Mouse (Mus musculus): ENCODE measurements at regions not wholly inside any gene's neighbourhood (a gene's known extent, or its start where the extent isn't known, plus 50 kb on each side); places are given as distances from the start of the nearest gene placed in this dataset.

- no peak overlapping the region for H3K27ac ChIP-seq (ENCODE audit: insufficient read depth, low read length)
- H3K4me3 ChIP-seq (replicated peaks; ENCODE audit: insufficient read depth, low read depth, low read length): no peak overlapping the region
- WGBS: 16% methylated on average over 9 of the region's 9 CpGs
- DNase-seq: peak; percentile 44 to 75
- H3K27me3 ChIP-seq (ENCODE audit: control insufficient read depth, insufficient read depth, low read length): no peaks in the 10 kb centered on the region
- TF ChIP-seq POLR2A (IDR thresholded peaks at IDR 0.05; ENCODE audit: borderline replicate concordance, insufficient read depth, low read length) (no peak), CTCF (IDR thresholded peaks at IDR 0.05; ENCODE audit: borderline replicate concordance, insufficient read depth, low read depth, low read length) (no peak)
- no peaks in the 10 kb centered on the region for H3K4me1 ChIP-seq (ENCODE audit: control insufficient read depth, insufficient read depth, low read length)
These were observed 2081.6 kb downstream of the 4930444P10Rik start for GRCm38 (mm10) chr1:14011484-14011883.

GRCm38 (mm10) chr1:14010789-14011188 is 2082.3 kb downstream of the 4930444P10Rik start:
- Histone ChIP-seq H3K4me3 (replicated peaks; ENCODE audit: insufficient read depth, low read depth, low read length) (no peak overlapping the region), H3K27ac (ENCODE audit: insufficient read depth, low read length) (no peak overlapping the region), H3K27me3 (ENCODE audit: control insufficient read depth, insufficient read depth, low read length) (no peaks in the 10 kb centered on the region), H3K4me1 (ENCODE audit: control insufficient read depth, insufficient read depth, low read length) (no peaks in the 10 kb centered on the region)
- TF ChIP-seq CTCF (IDR thresholded peaks at IDR 0.05; ENCODE audit: borderline replicate concordance, insufficient read depth, low read depth, low read length) (no peak), POLR2A (IDR thresholded peaks at IDR 0.05; ENCODE audit: borderline replicate concordance, insufficient read depth, low read length) (no peak)
- no peak for DNase-seq
- 86% methylated on average over 3 of the region's 3 CpGs for WGBS

DNA sequence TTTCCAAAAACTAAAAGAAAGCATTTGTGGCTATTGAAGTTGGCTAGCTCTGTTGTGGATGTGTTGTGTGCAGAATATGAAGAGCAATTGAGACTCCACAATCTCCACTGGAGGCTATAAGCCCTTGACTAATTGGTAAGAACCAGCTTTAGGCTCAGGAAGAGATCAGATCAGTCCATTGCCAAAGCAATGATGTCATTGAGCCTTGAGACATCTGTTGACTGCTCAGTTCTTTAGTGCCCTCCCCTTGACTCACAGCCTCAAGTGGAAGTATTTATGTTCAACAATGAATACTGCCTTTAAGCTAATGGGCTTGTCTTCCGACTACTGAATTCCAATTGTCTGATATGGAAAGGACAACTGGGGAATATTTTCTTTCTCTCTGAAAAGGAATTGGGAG is 2090.6 kb downstream of the 4930444P10Rik start:
- Histone ChIP-seq H3K4me3 (replicated peaks; ENCODE audit: insufficient read depth, low read depth, low read length) (no peak overlapping the region), H3K4me1 (ENCODE audit: control insufficient read depth, insufficient read depth, low read length) (peaks cover 2% of the 10 kb centered on the region), H3K27ac (ENCODE audit: insufficient read depth, low read length) (no peak overlapping the region), H3K27me3 (ENCODE audit: control insufficient read depth, insufficient read depth, low read length) (no peaks in the 10 kb centered on the region)
- WGBS: 96% methylated on average over 1 of the region's 1 CpGs
- no peak for TF ChIP-seq CTCF (IDR thresholded peaks at IDR 0.05; ENCODE audit: borderline replicate concordance, insufficient read depth, low read depth, low read length)
- TF ChIP-seq POLR2A (IDR thresholded peaks at IDR 0.05; ENCODE audit: borderline replicate concordance, insufficient read depth, low read length): no peak
- peak in 1 of 2 experiments; percentile 17 for DNase-seq

GRCm38 (mm10) chr1:14001431-14001830 is 2091.7 kb downstream of the 4930444P10Rik start:
- TF ChIP-seq POLR2A (IDR thresholded peaks at IDR 0.05; ENCODE audit: borderline replicate concordance, insufficient read depth, low read length): no peak
- no peak for TF ChIP-seq CTCF (IDR thresholded peaks at IDR 0.05; ENCODE audit: borderline replicate concordance, insufficient read depth, low read depth, low read length)
- Histone ChIP-seq H3K4me3 (replicated peaks; ENCODE audit: insufficient read depth, low read depth, low read length) (no peak overlapping the region), H3K27ac (ENCODE audit: insufficient read depth, low read length) (no peak overlapping the region), H3K27me3 (ENCODE audit: control insufficient read depth, insufficient read depth, low read length) (no peaks in the 10 kb centered on the region), H3K4me1 (ENCODE audit: control insufficient read depth, insufficient read depth, low read length) (peaks cover 2% of the 10 kb centered on the region)
- DNase-seq: peak; percentile 44 to 78
- 6% methylated on average over 3 of the region's 3 CpGs for WGBS

DNA sequence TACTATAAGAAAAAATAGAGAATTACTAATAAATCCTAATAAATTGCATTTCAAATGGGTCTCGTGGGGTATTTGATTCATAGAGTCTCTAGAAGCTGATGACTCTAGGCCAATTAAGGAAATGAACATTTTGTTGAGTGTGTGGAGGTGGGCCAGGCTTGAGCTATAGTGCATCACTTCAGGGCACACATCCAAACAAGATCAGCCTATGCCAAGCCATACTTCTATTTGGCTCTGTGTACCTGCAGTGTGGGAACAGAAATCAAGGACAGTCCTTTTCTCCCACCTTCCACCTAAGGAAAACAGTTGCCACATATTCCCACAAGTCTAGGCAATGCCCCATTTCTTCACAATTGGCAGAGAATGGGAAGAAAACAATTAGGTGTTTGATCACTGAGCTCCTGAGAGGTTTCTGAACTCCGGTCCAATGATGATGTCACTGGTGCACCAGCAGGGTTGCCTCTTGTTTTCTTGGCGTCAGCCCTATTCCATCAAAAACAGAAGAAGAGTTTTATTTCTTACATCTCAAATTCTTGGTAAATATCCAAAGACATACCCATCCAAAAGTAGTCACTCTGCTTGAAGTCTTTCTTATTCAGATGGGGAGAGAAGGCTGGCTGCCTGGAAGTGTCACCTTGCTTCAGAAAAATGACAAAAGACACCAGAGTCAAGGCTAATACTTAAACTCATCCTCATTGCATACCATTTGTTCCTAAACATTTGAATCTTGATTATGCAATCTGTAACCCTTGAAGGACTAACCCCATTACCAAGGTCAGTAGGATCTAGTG is 2092.3 kb downstream of the 4930444P10Rik start:
- no peaks in the 10 kb centered on the region for H3K27me3 ChIP-seq (ENCODE audit: control insufficient read depth, insufficient read depth, low read length)
- TF ChIP-seq POLR2A (IDR thresholded peaks at IDR 0.05; ENCODE audit: borderline replicate concordance, insufficient read depth, low read length): no peak
- TF ChIP-seq CTCF (IDR thresholded peaks at IDR 0.05; ENCODE audit: borderline replicate concordance, insufficient read depth, low read depth, low read length): no peak
- no peak overlapping the region for H3K27ac ChIP-seq (ENCODE audit: insufficient read depth, low read length)
- no peak overlapping the region for H3K4me3 ChIP-seq (replicated peaks; ENCODE audit: insufficient read depth, low read depth, low read length)
- peaks cover 2% of the 10 kb centered on the region for H3K4me1 ChIP-seq (ENCODE audit: control insufficient read depth, insufficient read depth, low read length)
- DNase-seq: peak; percentile 47 to 76
- 14% methylated on average over 3 of the region's 3 CpGs for WGBS

DNA sequence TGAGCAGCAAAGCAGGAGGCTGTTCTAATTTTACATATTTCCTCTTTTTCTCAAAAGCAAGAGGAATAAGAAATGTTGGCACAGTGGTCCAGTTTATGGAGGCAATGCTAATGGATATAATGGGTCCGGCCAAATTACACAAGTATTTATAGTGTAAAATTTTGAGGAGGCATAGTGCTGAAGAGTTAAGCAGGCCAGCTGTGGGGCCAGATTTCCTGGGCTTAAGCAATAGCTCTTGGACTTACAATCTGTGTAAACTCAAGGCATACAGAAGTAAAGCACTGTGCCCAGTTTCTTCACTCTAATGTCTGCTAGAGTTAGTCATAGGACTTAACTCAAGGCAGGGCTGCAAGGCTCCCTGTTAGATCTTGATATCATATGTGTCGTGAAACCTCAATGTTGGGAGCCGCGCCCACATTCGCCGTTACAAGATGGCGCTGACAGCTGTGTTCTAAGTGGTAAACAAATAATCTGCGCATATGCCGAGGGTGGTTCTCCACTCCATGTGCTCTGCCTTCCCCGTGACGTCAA is 2094.9 kb downstream of the 4930444P10Rik start:
- no peak overlapping the region for H3K27ac ChIP-seq (ENCODE audit: insufficient read depth, low read length)
- DNase-seq: no peak
- H3K4me1 ChIP-seq (ENCODE audit: control insufficient read depth, insufficient read depth, low read length): peaks cover 2% of the 10 kb centered on the region
- H3K27me3 ChIP-seq (ENCODE audit: control insufficient read depth, insufficient read depth, low read length): no peaks in the 10 kb centered on the region
- H3K4me3 ChIP-seq (replicated peaks; ENCODE audit: insufficient read depth, low read depth, low read length): no peak overlapping the region
- 97% methylated on average over 9 of the region's 11 CpGs for WGBS
- TF ChIP-seq CTCF (IDR thresholded peaks at IDR 0.05; ENCODE audit: borderline replicate concordance, insufficient read depth, low read depth, low read length) (no peak), POLR2A (IDR thresholded peaks at IDR 0.05; ENCODE audit: borderline replicate concordance, insufficient read depth, low read length) (no peak)

DNA sequence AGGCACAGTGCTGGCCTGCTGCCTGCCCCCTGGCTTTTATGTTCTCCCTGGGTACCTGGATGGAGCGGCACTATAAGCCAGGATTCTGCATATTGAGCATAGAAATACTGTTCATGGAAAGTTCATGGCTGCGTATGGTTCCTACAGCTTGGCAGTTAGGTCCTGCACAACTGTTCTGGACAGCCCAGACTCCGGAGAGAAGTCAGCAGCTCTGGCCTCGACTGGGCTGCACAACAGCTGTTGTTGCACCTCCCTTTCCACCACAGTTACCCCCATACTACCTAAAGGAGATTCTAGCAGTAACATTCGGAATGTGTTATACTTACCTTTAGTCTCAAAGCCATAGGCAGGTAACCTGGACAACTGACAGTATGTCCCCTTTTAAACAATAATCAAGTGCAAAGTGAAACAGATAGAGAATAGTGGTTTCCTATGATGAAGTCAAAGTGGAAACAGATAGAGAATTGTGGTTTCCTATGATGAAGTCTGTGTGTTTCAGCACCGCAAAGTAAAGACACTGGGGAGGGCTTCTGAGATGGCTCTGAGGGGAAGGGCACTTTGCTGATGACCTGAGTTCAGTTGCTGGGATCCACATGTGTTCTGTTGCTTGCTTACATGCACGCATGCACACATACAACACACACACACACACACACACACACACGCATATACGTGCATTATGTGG is 2099.2 kb downstream of the 4930444P10Rik start:
- no peaks in the 10 kb centered on the region for H3K4me1 ChIP-seq (ENCODE audit: control insufficient read depth, insufficient read depth, low read length)
- no peak overlapping the region for H3K4me3 ChIP-seq (replicated peaks; ENCODE audit: insufficient read depth, low read depth, low read length)
- no peak overlapping the region for H3K27ac ChIP-seq (ENCODE audit: insufficient read depth, low read length)
- no peaks in the 10 kb centered on the region for H3K27me3 ChIP-seq (ENCODE audit: control insufficient read depth, insufficient read depth, low read length)
- TF ChIP-seq POLR2A (IDR thresholded peaks at IDR 0.05; ENCODE audit: borderline replicate concordance, insufficient read depth, low read length): no peak
- TF ChIP-seq CTCF (IDR thresholded peaks at IDR 0.05; ENCODE audit: borderline replicate concordance, insufficient read depth, low read depth, low read length): no peak
- WGBS: 65% methylated on average over 9 of the region's 9 CpGs
- DNase-seq: no peak

Measured in cerebellum, adult 2 months (tissue).